Mouse (Mus musculus) MEL (cell line): ENCODE measurements around the gene Wwc1.

ENCODE experiments used
- CTCF ChIP-seq, 3 experiments: IDR thresholded peaks in 2 of 3; conservative IDR thresholded peaks in 1 of 3; 2 replicates each; pipeline ENCODE4 v1.5.1; 2011 to 2012; ENCODE audit warnings: low read length in 3 of 3, low read depth in 2 of 3, mild to moderate bottlenecking in 2 of 3, improper control_type of control experiment in 1 of 3, inconsistent platforms in 1 of 3, mixed read lengths in 1 of 3, moderate library complexity in 1 of 3; ENCODE audit not compliant: control insufficient read depth in 1 of 3, insufficient read depth in 1 of 3, poor library complexity in 1 of 3, severe bottlenecking in 1 of 3
- EP300 ChIP-seq, 2 experiments: IDR thresholded peaks; 2 replicates each; pipeline ENCODE4 v1.6.1; 2011; ENCODE audit warnings: improper control_type of control experiment in 2 of 2, low read length in 2 of 2, low read depth in 1 of 2, mild to moderate bottlenecking in 1 of 2
- HCFC1 ChIP-seq: IDR thresholded peaks from 2 replicates; pipeline ENCODE4 v1.6.1; 2012; ENCODE audit warnings: low read depth, mild to moderate bottlenecking, inconsistent platforms, low read length, improper control_type of control experiment, moderate library complexity
- KAT2A ChIP-seq: conservative IDR thresholded peaks from 2 replicates; pipeline ENCODE4 v1.6.1; 2012; ENCODE audit warnings: low read depth, low read length, improper control_type of control experiment, inconsistent platforms
- MEF2A ChIP-seq: IDR thresholded peaks from 2 replicates; pipeline ENCODE4 v1.6.1; 2014; ENCODE audit warnings: low read depth, mild to moderate bottlenecking, inconsistent platforms, low read length, improper control_type of control experiment; ENCODE audit not compliant: poor library complexity, insufficient replicate concordance, severe bottlenecking; ENCODE audit errors: extremely low read depth
- POLR2A ChIP-seq, 2 experiments: IDR thresholded peaks; 2 replicates each; pipeline ENCODE4 v1.6.1; 2011 to 2012; ENCODE audit warnings: low read length in 2 of 2, mild to moderate bottlenecking in 2 of 2, control low read depth in 1 of 2, improper control_type of control experiment in 1 of 2, low read depth in 1 of 2, moderate library complexity in 1 of 2; ENCODE audit not compliant: control insufficient read depth in 1 of 2, insufficient read depth in 1 of 2, poor library complexity in 1 of 2
- POLR2AphosphoS2 ChIP-seq: IDR thresholded peaks from 2 replicates; pipeline ENCODE4 v1.6.1; 2011; ENCODE audit warnings: low read length, improper control_type of control experiment
- POLR2AphosphoS5 ChIP-seq: IDR thresholded peaks from 2 replicates; pipeline ENCODE4 v1.6.1; 2012; ENCODE audit warnings: low read depth, borderline replicate concordance, mild to moderate bottlenecking, inconsistent platforms, low read length, moderate library complexity, mixed read lengths
- SMC3 ChIP-seq: IDR thresholded peaks from 2 replicates; pipeline ENCODE4 v1.6.1; 2011; ENCODE audit warnings: low read depth, low read length, improper control_type of control experiment
- TBP ChIP-seq: IDR thresholded peaks from 2 replicates; pipeline ENCODE4 v1.8.0; 2011; ENCODE audit warnings: low read depth, low read length, improper control_type of control experiment
- TCF12 ChIP-seq: IDR thresholded peaks from 2 replicates; pipeline ENCODE4 v1.6.1; 2014; ENCODE audit warnings: low read depth, mild to moderate bottlenecking, inconsistent platforms, low read length, improper control_type of control experiment, moderate library complexity
- USF1 ChIP-seq: IDR thresholded peaks from 2 replicates; pipeline ENCODE4 v1.6.1; 2014; ENCODE audit warnings: low read depth, mild to moderate bottlenecking, inconsistent platforms, low read length, improper control_type of control experiment, moderate library complexity
- USF2 ChIP-seq, 2 experiments: IDR thresholded peaks; 2 replicates each; pipeline ENCODE4 v1.6.1; 2011 to 2012; ENCODE audit warnings: improper control_type of control experiment in 2 of 2, low read length in 2 of 2, borderline replicate concordance in 1 of 2, inconsistent platforms in 1 of 2, low read depth in 1 of 2, mild to moderate bottlenecking in 1 of 2; ENCODE audit not compliant: insufficient read depth in 1 of 2

DNA sequence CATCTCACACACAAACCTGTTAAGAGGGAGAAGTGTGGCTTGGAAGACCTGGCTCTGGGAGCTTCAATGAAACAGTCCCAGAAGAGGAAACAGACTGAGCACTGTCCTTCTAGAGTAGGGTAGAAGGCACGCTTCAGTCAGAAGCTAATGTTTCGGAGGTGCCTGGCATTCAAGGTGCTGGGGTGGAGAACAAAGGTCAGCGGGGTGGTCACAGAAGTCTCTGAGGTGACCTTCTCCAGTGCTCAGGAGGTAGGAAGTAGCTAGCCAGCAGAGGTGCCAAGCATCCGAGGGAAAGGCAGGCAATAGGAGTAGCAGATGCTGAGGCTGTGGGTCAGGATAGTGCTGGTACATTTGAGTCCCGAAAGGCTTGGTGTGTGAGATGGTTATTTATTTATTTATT lies 59.6 kb downstream of the Wwc1 start:
- TF ChIP-seq POLR2A (IDR thresholded peaks at IDR 0.05; ENCODE audit: control insufficient read depth in 1 of 2, insufficient read depth in 1 of 2, low read depth in 1 of 2, low read length in 2 of 2, poor library complexity in 1 of 2) (no peak), EP300 (IDR thresholded peaks at IDR 0.05; ENCODE audit: low read depth in 1 of 2, low read length in 2 of 2) (no peak), CTCF (IDR thresholded peaks at IDR 0.05 in 2 of 3, conservative IDR thresholded peaks at IDR 0.05 in 1 of 3; ENCODE audit: control insufficient read depth in 1 of 3, insufficient read depth in 1 of 3, low read depth in 2 of 3, low read length in 3 of 3, poor library complexity in 1 of 3, severe bottlenecking in 1 of 3) (no peak), MEF2A (no peak), SMC3 (no peak), TCF12 (no peak), HCFC1 (no peak), POLR2AphosphoS2 (no peak), POLR2AphosphoS5 (no peak), TBP (no peak), KAT2A (no peak), USF1 (no peak), USF2 (IDR thresholded peaks at IDR 0.05; ENCODE audit: borderline replicate concordance in 1 of 2, insufficient read depth in 1 of 2, low read depth in 1 of 2, low read length in 2 of 2) (no peak)
